Mouse (Mus musculus): Measurements from ENCODE around the gene Ankrd16. TPM values are rescaled to one million over a fixed set of nuclear protein-coding genes. Genes with fewer than 3 reads are reported as not detected.

The Ankrd16 gene
- polyA plus RNA-seq, 1 experiment: 50.4 TPM

DNA sequence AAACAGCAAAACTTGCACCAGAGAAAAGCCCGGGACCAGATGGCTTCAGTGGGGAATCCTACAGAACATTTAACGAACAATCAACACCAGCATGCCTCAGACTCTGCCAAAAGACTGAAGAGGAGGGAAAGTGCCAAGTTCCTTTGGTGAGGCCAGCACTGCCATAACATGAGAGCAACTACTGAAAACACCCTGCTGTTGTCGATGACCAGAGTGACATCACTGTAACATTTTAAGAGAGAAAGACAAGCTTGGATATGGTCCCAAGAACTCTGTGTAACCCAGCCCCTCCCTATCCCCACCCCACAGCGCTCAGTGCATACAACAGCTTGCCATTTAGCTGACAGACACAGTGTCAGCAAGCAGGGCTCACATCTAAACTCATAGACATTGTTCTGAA, 12.0 kb upstream of the Ankrd16 start:
- Histone ChIP-seq H3K4me1 (ENCODE audit: control insufficient read depth, insufficient read depth, low read length) (no peaks in the 10 kb centered on the region), H3K4me3 (ENCODE audit: insufficient read depth, low read depth, low read length) (no peak overlapping the region), H3K27ac (ENCODE audit: insufficient read depth, low read depth, low read length) (no peak overlapping the region), H3K27me3 (replicated peaks; ENCODE audit: control insufficient read depth, insufficient read depth, low read length) (no peaks in the 10 kb centered on the region), H3K36me3 (ENCODE audit: control insufficient read depth, insufficient read depth, low read length) (peaks cover 4% of the 10 kb centered on the region)
- no peak for TF ChIP-seq CTCF (conservative IDR thresholded peaks at IDR 0.05; ENCODE audit: insufficient read depth, insufficient read length, low read depth, low read length)
- no peak for TF ChIP-seq POLR2A (IDR thresholded peaks at IDR 0.05; ENCODE audit: low read depth, low read length)
- WGBS: 83% methylated on average over 4 of the region's 4 CpGs
- DNase-seq: no peak

GRCm38 (mm10) chr2:11766485-11767160, 11.1 kb upstream of the Ankrd16 start:
- Histone ChIP-seq H3K27ac (ENCODE audit: insufficient read depth, low read depth, low read length) (no peak overlapping the region), H3K36me3 (ENCODE audit: control insufficient read depth, insufficient read depth, low read length) (peaks cover 4% of the 10 kb centered on the region), H3K4me1 (ENCODE audit: control insufficient read depth, insufficient read depth, low read length) (no peaks in the 10 kb centered on the region), H3K4me3 (ENCODE audit: insufficient read depth, low read depth, low read length) (no peak overlapping the region), H3K27me3 (replicated peaks; ENCODE audit: control insufficient read depth, insufficient read depth, low read length) (no peaks in the 10 kb centered on the region)
- 78% methylated on average over 5 of the region's 5 CpGs for WGBS
- TF ChIP-seq POLR2A (IDR thresholded peaks at IDR 0.05; ENCODE audit: low read depth, low read length) (no peak), CTCF (conservative IDR thresholded peaks at IDR 0.05; ENCODE audit: insufficient read depth, insufficient read length, low read depth, low read length) (no peak)
- DNase-seq: no peak

DNA sequence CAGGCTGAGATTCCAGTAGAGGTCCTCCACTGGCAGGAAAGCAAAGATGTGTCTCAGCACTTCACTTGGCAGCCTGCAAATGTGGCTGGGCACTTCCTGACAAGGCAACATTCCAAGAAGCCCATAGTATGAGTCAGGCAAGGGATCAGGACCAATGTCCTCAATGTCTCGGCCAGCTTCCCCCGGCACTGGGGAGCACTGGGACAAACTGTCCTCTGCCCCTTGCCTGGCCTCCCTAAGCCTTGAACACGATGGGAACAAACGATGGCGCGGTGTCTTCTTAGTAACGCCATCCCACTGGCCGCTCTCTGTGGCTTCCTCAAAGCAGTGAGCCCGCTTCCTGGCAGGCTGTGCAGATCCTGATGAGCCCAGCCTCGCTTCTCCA, 10.5 kb upstream of the Ankrd16 start:
- no peak for DNase-seq
- no peaks in the 10 kb centered on the region; the same call in 1 of the 2 replicates for H3K4me1 ChIP-seq (ENCODE audit: control insufficient read depth, insufficient read depth, low read length)
- no peak overlapping the region for H3K27ac ChIP-seq (ENCODE audit: insufficient read depth, low read depth, low read length)
- no peak for TF ChIP-seq CTCF (conservative IDR thresholded peaks at IDR 0.05; ENCODE audit: insufficient read depth, insufficient read length, low read depth, low read length)
- TF ChIP-seq POLR2A (IDR thresholded peaks at IDR 0.05; ENCODE audit: low read depth, low read length): no peak
- no peak overlapping the region for H3K4me3 ChIP-seq (ENCODE audit: insufficient read depth, low read depth, low read length)
- H3K27me3 ChIP-seq (replicated peaks; ENCODE audit: control insufficient read depth, insufficient read depth, low read length): no peaks in the 10 kb centered on the region
- WGBS: 83% methylated on average over 10 of the region's 10 CpGs
- peaks cover 4% of the 10 kb centered on the region for H3K36me3 ChIP-seq (ENCODE audit: control insufficient read depth, insufficient read depth, low read length)

DNA sequence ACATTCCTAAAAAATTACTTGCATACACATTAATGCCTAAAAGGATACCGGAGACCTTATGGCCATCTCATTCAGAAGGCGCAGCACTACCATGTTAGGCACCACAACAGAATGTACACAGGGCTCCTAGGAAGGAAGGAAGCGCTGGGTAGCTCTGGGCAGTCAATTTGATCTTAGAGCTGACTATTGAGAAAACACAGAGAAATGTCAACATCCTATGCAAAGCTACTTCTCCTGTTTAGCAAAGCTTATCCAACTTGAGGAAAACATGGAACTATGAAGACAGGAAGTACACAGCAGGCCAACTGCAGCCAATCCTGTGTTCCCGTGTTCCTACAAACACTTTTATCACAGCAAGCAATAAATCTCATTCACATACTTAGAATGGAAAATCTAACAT, 6.0 kb upstream of the Ankrd16 start:
- Histone ChIP-seq H3K36me3 (ENCODE audit: control insufficient read depth, insufficient read depth, low read length) (peaks cover 1% of the 10 kb centered on the region), H3K27ac (ENCODE audit: insufficient read depth, low read depth, low read length) (no peak overlapping the region), H3K4me1 (ENCODE audit: control insufficient read depth, insufficient read depth, low read length) (peaks cover 10% of the 10 kb centered on the region), H3K27me3 (replicated peaks; ENCODE audit: control insufficient read depth, insufficient read depth, low read length) (no peaks in the 10 kb centered on the region), H3K4me3 (ENCODE audit: insufficient read depth, low read depth, low read length) (no peak overlapping the region)
- WGBS: 79% methylated on average over 4 of the region's 4 CpGs
- TF ChIP-seq CTCF (conservative IDR thresholded peaks at IDR 0.05; ENCODE audit: insufficient read depth, insufficient read length, low read depth, low read length) (no peak), POLR2A (IDR thresholded peaks at IDR 0.05; ENCODE audit: low read depth, low read length) (no peak)
- no peak for DNase-seq

DNA sequence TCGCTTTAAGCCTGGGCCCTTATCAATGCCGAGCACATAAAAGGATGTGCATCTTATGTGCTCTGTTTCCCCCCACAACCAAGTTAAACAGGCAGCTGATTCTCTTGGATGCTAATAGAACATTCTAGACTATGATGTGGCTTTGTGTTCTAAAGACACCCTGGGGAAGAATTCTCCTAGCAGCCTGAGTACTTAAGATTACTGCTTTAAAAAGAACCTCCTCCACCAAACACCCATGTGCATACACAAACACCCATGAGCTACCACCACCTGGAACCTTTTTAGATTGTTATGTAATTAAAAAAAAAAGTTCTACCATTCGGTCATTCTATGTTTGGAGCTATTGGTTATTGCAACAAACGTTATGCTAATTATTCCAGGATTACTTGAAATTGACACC, 5.3 kb upstream of the Ankrd16 start:
- no peak overlapping the region for H3K27ac ChIP-seq (ENCODE audit: insufficient read depth, low read depth, low read length)
- DNase-seq: no peak
- 78% methylated on average over 4 of the region's 4 CpGs for WGBS
- H3K4me1 ChIP-seq (ENCODE audit: control insufficient read depth, insufficient read depth, low read length): peaks cover 11% of the 10 kb centered on the region
- no peak overlapping the region for H3K4me3 ChIP-seq (ENCODE audit: insufficient read depth, low read depth, low read length)
- H3K27me3 ChIP-seq (replicated peaks; ENCODE audit: control insufficient read depth, insufficient read depth, low read length): no peaks in the 10 kb centered on the region
- no peaks in the 10 kb centered on the region for H3K36me3 ChIP-seq (ENCODE audit: control insufficient read depth, insufficient read depth, low read length)
- no peak for TF ChIP-seq CTCF (conservative IDR thresholded peaks at IDR 0.05; ENCODE audit: insufficient read depth, insufficient read length, low read depth, low read length)
- no peak for TF ChIP-seq POLR2A (IDR thresholded peaks at IDR 0.05; ENCODE audit: low read depth, low read length)

- Histone ChIP-seq H3K36me3 (ENCODE audit: control insufficient read depth, insufficient read depth, low read length) (no peaks in the 10 kb centered on the region), H3K4me1 (ENCODE audit: control insufficient read depth, insufficient read depth, low read length) (peaks cover 13% of the 10 kb centered on the region), H3K27me3 (replicated peaks; ENCODE audit: control insufficient read depth, insufficient read depth, low read length) (no peaks in the 10 kb centered on the region), H3K4me3 (ENCODE audit: insufficient read depth, low read depth, low read length) (no peak overlapping the region), H3K27ac (ENCODE audit: insufficient read depth, low read depth, low read length) (no peak overlapping the region)
- no peak for TF ChIP-seq CTCF (conservative IDR thresholded peaks at IDR 0.05; ENCODE audit: insufficient read depth, insufficient read length, low read depth, low read length)
- TF ChIP-seq POLR2A (IDR thresholded peaks at IDR 0.05; ENCODE audit: low read depth, low read length): no peak
- WGBS: 59% methylated on average over 10 of the region's 10 CpGs
- peak; percentile 26 for DNase-seq
Observed at GRCm38 (mm10) chr2:11774426-11774825, 3.2 kb upstream of the Ankrd16 start.

DNA sequence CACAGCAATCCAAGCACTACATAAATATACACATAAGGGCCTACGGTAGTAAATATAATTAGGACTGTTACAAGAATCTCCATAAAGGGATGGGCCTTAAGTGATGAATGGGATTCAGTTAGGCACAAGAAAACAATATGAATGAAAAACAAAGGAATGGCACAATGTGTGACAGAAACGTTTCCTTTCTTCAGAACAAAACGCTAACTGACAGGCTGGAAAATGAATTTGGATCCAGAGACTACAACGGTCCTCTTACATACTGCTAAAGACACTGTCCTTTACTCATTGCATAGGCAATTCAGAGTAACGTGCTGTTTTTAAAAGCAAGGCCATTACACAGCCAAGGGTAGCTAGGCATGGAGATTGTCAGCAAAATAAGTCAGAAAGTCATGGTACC, 2.6 kb upstream of the Ankrd16 start:
- Histone ChIP-seq H3K27me3 (replicated peaks; ENCODE audit: control insufficient read depth, insufficient read depth, low read length) (no peaks in the 10 kb centered on the region), H3K27ac (ENCODE audit: insufficient read depth, low read depth, low read length) (no peak overlapping the region), H3K36me3 (ENCODE audit: control insufficient read depth, insufficient read depth, low read length) (no peaks in the 10 kb centered on the region), H3K4me1 (ENCODE audit: control insufficient read depth, insufficient read depth, low read length) (peaks cover 16% of the 10 kb centered on the region), H3K4me3 (ENCODE audit: insufficient read depth, low read depth, low read length) (no peak overlapping the region)
- WGBS: 77% methylated on average over 5 of the region's 5 CpGs
- DNase-seq: no peak
- TF ChIP-seq CTCF (conservative IDR thresholded peaks at IDR 0.05; ENCODE audit: insufficient read depth, insufficient read length, low read depth, low read length) (no peak), POLR2A (IDR thresholded peaks at IDR 0.05; ENCODE audit: low read depth, low read length) (no peak)

All from kidney, adult 2 months (tissue).